Mouse (Mus musculus): Measurements from ENCODE around the gene Lrrn4cl.

- TF ChIP-seq CTCF (IDR thresholded peaks at IDR 0.05; ENCODE audit: control insufficient read depth, insufficient read depth, insufficient replicate concordance, low read depth, low read length) (no peak), POLR2A (IDR thresholded peaks at IDR 0.05; ENCODE audit: control insufficient read depth, low read depth, low read length) (no peak)
These were observed 34.8 kb upstream of the Lrrn4cl start for GRCm38 (mm10) chr19:8815812-8816211.

Data from testis, adult 2 months (tissue).